Mouse (Mus musculus): ENCODE results near the gene Smad6.

DNA sequence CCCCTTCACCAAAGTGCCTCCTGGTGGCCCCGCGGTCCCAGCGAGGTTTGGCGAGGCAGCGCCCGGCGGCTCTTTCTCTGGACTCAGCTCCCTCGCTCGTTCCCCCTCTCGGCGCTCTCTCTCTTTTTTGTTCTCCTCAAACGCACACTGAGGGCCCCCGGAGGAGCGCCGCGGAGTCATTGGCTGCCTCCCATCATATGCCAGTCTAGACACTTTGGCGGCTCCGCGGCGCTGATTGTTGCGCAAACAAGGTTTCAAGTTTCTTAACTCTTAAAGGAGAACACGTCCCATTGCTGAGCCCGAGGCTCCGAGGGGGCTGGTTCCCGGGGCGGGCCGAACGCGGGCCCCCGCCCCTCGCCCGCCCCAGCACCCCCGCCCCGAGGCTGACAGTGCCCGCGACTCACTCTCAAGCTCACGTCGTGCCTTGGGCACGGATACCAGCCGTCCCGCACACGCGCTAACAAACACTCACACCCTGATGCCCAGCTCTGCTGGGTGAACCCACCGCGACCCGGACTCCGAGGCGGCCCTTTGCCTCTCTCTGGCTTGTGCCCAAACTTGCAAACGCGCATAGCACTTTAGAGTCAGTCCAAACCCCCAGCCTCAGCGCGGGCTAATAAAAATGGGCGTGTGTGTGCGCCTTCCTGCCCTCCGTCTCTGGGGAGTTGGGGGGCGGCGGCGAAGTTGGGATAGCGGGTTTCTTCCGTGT, at the start of gene Smad6:
- no peak for TF ChIP-seq CTCF (IDR thresholded peaks at IDR 0.05; ENCODE audit: control insufficient read depth, insufficient read depth, low read length)
- TF ChIP-seq POLR2A (IDR thresholded peaks at IDR 0.05; ENCODE audit: borderline replicate concordance, control insufficient read depth, low read depth, low read length), result peak; percentile 21; the same call in 1 of the 2 replicates
